Mouse (Mus musculus) forebrain, embryonic 15.5 days (tissue): ENCODE data around the gene Vsx1. TPM values are rescaled to one million over a fixed set of nuclear protein-coding genes. Genes with fewer than 3 reads are reported as not detected.
A peak's percentile ranks its signal among the peaks of the same experiment; 100 is the strongest.

Source experiments
- ATAC-seq: fragments of 200-750 bp; cut with Nextera tagmentation; replicated peaks from 2 replicates; pipeline ENCODE4 v1.8.0; 2017; ENCODE audit warnings: mild to moderate bottlenecking, moderate TSS enrichment, moderate library complexity
- H3K27ac ChIP-seq: fragments of 300-500 bp; sonication (generic); replicated peaks from 2 replicates; pipeline ENCODE4 v1.5.1; 2015; ENCODE audit warnings: mild to moderate bottlenecking, inconsistent platforms
- H3K27me3 ChIP-seq: fragments of 300-500 bp; sonication (generic); 2 replicates; pipeline ENCODE4 v1.6.1; 2015; ENCODE audit warnings: inconsistent platforms
- H3K36me3 ChIP-seq: fragments of 300-500 bp; sonication (generic); 2 replicates; pipeline ENCODE4 v1.6.1; 2015; ENCODE audit warnings: mild to moderate bottlenecking, inconsistent platforms
- H3K4me1 ChIP-seq: fragments of 300-500 bp; sonication (generic); 2 replicates; pipeline ENCODE4 v1.6.1; 2015; ENCODE audit warnings: inconsistent platforms
- H3K4me2 ChIP-seq: fragments of 300-500 bp; sonication (generic); replicated peaks from 2 replicates; pipeline ENCODE4 v1.6.1; 2015; ENCODE audit warnings: mild to moderate bottlenecking, inconsistent platforms
- H3K4me3 ChIP-seq: fragments of 300-500 bp; sonication (generic); 2 replicates; pipeline ENCODE4 v1.5.1; 2015; ENCODE audit warnings: mild to moderate bottlenecking, inconsistent platforms
- H3K9ac ChIP-seq: fragments of 300-500 bp; sonication (generic); replicated peaks from 2 replicates; pipeline ENCODE4 v1.6.1; 2015; ENCODE audit warnings: mild to moderate bottlenecking, inconsistent platforms
- H3K9me3 ChIP-seq: fragments of 300-500 bp; sonication (generic); 2 replicates; pipeline ENCODE4 v1.6.1; 2016; ENCODE audit warnings: inconsistent platforms
- WGBS: fragments of 180-500 bp; shearing (Covaris S2); methylation state at CpG from one replicate; pipeline ENCODE4 v1.1.7; 2015; ENCODE audit warnings: mixed read lengths; 5-methylcytosine and 5-hydroxymethylcytosine counted together
- polyA plus RNA-seq: library from polyadenylated mRNA; unstranded; fragments of >200 nt; fragmentation: Nextera tagmentation; extraction: Ambion mirVana; gene quantifications from 2 replicates; pipeline ENCODE4 v1.2.1, GENCODE M21; 2015

Gene Vsx1
- polyA plus RNA-seq, 1 experiment from 2014 or later, result not detected

GRCm38 (mm10) chr2:150651366-150651765 is 37.8 kb downstream of the Vsx1 start:
- H3K9me3 ChIP-seq, result no peaks in the 10 kb centered on the region
- no peak overlapping the region for H3K4me2 ChIP-seq
- H3K4me3 ChIP-seq, result no peak overlapping the region
- no peaks in the 10 kb centered on the region for H3K27me3 ChIP-seq
- no peaks in the 10 kb centered on the region for H3K36me3 ChIP-seq
- WGBS, result 71% methylated on average over 9 of the region's 9 CpGs
- H3K4me1 ChIP-seq, result peaks cover 39% of the 10 kb centered on the region
- H3K9ac ChIP-seq, result no peak overlapping the region
- H3K27ac ChIP-seq, result no peak overlapping the region
- no peak for ATAC-seq

DNA sequence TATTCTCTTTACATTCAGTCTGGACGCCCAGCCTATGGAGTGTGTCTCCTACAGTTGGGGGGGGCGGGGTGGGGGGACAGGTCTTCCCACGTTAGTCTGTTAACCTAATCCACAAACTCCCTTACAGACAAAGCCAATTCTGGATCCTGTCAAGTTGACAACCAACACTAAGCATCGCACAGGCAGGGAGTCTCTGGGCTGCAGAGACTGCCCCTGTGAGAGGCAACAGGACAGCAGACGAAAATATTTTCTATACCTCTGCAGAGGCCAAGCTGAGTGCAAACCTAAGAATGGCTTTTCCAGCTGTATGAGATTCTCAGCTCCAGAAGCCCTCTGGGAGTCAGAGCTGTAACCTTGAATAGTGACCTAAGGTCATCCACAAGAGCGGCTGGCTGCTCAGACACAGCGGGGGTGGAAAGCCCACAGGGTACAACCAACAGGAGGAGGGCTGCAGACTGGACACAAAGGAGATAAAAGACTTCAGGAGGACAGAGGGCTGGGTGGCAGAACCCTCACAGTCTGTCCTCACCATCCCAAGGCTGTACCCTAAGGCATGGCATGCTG is 38.6 kb downstream of the Vsx1 start:
- no peak for ATAC-seq
- Histone ChIP-seq H3K27ac (no peak overlapping the region), H3K9me3 (no peaks in the 10 kb centered on the region), H3K36me3 (no peaks in the 10 kb centered on the region), H3K4me1 (peaks cover 39% of the 10 kb centered on the region), H3K9ac (no peak overlapping the region), H3K4me2 (no peak overlapping the region), H3K27me3 (no peaks in the 10 kb centered on the region), H3K4me3 (no peak overlapping the region)
- 22% methylated on average over 7 of the region's 7 CpGs for WGBS

- Histone ChIP-seq H3K4me1 (peaks cover 52% of the 10 kb centered on the region), H3K27ac (peak overlapping the region; percentile 70), H3K36me3 (no peaks in the 10 kb centered on the region), H3K9ac (no peak overlapping the region), H3K27me3 (no peaks in the 10 kb centered on the region), H3K9me3 (no peaks in the 10 kb centered on the region), H3K4me2 (no peak overlapping the region), H3K4me3 (no peak overlapping the region)
- no peak for ATAC-seq
- WGBS, result 45% methylated on average over 13 of the region's 13 CpGs
These were observed 40.8 kb downstream of the Vsx1 start for GRCm38 (mm10) chr2:150648300-150648895.

DNA sequence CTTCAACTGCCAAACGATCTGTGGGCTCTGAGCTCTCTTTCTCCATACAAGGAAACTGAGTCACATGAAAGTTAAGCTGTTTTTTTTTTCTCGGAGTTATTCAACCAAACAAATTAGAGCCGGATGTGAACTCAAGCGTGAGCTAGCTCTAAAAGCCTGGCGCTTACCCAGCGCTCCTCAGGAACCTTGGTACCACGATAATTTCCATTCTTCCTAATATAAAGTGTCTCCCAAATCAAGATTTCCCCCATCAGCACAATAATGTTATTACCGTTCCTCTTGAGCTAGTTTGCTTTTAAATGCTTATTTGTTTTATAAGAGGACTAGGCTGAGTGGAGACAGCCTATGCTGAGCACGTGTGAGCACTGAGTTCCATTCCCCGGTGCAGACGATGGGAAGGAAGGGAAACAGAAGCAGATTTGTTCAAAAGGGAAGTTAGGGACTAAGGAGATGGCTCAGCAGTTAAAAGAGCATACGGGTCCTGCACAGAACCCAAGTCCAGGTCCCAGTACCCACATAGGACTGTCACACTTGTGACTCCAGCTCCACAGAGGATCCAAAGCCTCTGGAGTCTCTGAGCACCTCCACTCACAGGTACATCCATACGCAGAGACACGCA is 41.4 kb downstream of the Vsx1 start:
- WGBS, result 41% methylated on average over 14 of the region's 14 CpGs
- no peak overlapping the region for H3K4me3 ChIP-seq
- no peak overlapping the region for H3K9ac ChIP-seq
- H3K9me3 ChIP-seq, result no peaks in the 10 kb centered on the region
- H3K4me2 ChIP-seq, result no peak overlapping the region
- no peak for ATAC-seq
- H3K36me3 ChIP-seq, result no peaks in the 10 kb centered on the region
- H3K27ac ChIP-seq, result peak overlapping the region; percentile 70
- no peaks in the 10 kb centered on the region for H3K27me3 ChIP-seq
- peaks cover 56% of the 10 kb centered on the region for H3K4me1 ChIP-seq

GRCm38 (mm10) chr2:150646411-150647121 is 42.6 kb downstream of the Vsx1 start:
- Histone ChIP-seq H3K36me3 (no peaks in the 10 kb centered on the region), H3K9me3 (no peaks in the 10 kb centered on the region), H3K4me1 (peaks cover 56% of the 10 kb centered on the region), H3K4me2 (no peak overlapping the region), H3K4me3 (no peak overlapping the region), H3K27ac (peak overlapping the region; percentile 95; the same call in 1 of the 2 replicates), H3K27me3 (no peaks in the 10 kb centered on the region), H3K9ac (no peak overlapping the region)
- WGBS, result 82% methylated on average over 8 of the region's 8 CpGs
- no peak for ATAC-seq

DNA sequence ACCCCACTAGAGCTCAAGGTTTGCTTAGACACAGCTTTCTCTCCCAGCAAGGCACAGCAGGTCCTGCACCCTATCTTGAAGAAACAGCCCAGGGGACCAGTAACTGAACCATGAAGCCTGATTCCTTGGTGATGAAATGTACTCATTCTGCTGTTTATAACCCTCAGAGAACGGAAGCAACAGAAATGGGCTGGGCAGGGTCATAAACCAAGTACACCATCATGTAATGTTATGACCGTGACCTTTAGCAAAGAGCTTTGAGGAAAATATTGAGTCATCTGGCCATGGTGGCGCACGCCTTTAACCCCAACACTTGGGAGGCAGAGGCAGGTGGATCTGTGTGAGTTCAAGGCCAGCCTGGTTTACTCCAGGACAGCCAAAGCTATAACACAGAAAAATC is 43.9 kb downstream of the Vsx1 start:
- Histone ChIP-seq H3K27me3 (no peaks in the 10 kb centered on the region), H3K4me2 (no peak overlapping the region), H3K9ac (no peak overlapping the region), H3K4me1 (peaks cover 49% of the 10 kb centered on the region), H3K36me3 (peaks cover 4% of the 10 kb centered on the region; the same call in 1 of the 2 replicates), H3K27ac (peak overlapping the region; percentile 95), H3K4me3 (no peak overlapping the region), H3K9me3 (no peaks in the 10 kb centered on the region)
- WGBS, result 95% methylated on average over 4 of the region's 4 CpGs
- no peak for ATAC-seq

DNA sequence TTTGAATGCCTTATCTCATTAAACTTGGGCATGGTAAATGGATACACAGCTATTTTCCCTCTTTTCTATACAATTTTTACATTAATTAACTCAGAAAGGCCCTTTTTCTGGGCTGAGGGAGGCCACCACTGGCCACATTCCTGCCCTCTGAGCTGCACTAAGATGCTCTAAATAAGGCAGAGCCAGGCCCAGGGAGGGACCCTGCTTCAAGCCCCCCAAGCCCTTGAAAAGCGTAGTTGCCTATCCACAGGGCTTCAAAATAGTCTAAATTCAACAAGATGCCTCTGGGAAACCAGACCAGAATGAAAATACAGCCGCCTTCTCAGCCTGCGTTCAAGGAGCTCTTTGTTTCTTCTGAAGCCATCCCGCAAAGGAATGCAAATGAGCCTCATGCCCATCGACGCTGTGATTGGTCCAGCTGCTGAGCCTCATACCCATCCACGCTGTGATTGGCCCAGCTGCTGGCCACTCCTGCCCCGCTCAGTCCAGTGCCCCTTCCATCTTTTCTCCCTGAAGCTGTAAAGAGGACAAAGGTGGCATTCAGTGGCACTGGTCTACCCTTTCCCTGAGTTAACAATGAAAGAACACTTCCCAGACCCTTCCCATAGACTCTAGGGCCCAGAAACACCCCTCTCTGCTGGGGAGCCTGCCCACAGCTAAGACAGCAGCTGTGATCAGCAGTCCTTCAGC is 45.3 kb downstream of the Vsx1 start:
- peaks cover 12% of the 10 kb centered on the region for H3K36me3 ChIP-seq
- peak overlapping the region; percentile 95 for H3K27ac ChIP-seq
- H3K4me3 ChIP-seq, result no peak overlapping the region
- H3K27me3 ChIP-seq, result no peaks in the 10 kb centered on the region
- ATAC-seq, result peak; percentile 99
- 12% methylated on average over 8 of the region's 8 CpGs for WGBS
- H3K9me3 ChIP-seq, result no peaks in the 10 kb centered on the region
- peaks cover 36% of the 10 kb centered on the region for H3K4me1 ChIP-seq
- 0 out of 2 replicates have a peak overlapping the region, but pooled peaks have one; percentile 19 for H3K9ac ChIP-seq
- H3K4me2 ChIP-seq, result peak overlapping the region; percentile 27

DNA sequence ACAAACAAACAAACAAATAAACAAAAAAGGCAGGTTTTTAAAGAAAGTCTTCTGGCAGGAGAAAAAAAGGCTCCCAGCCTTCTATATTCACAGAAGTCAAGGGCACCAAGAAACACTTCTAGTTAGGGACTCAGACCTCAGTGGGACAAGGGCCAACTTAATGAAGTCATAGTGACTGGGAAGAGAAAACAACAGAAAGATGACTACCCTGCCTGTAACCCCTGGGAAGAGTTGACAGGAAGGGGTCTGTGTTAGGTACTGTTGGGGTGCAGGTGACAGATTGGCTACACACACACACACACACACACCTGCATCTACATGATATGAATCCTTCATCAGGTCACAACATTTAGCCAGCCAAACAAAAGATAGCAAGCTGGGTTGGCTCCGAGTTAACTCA is 46.0 kb downstream of the Vsx1 start:
- Histone ChIP-seq H3K36me3 (peaks cover 14% of the 10 kb centered on the region), H3K27ac (peak overlapping the region; percentile 95), H3K4me3 (no peak overlapping the region), H3K9me3 (no peaks in the 10 kb centered on the region), H3K4me1 (peaks cover 33% of the 10 kb centered on the region), H3K9ac (no peak overlapping the region), H3K4me2 (no peak overlapping the region), H3K27me3 (no peaks in the 10 kb centered on the region)
- WGBS, result 25% methylated on average over 1 of the region's 1 CpGs
- ATAC-seq, result no peak

- no peak for ATAC-seq
- peaks cover 32% of the 10 kb centered on the region for H3K36me3 ChIP-seq
- 35% methylated on average over 2 of the region's 2 CpGs for WGBS
- no peaks in the 10 kb centered on the region for H3K27me3 ChIP-seq
- peak overlapping the region; percentile 80 for H3K27ac ChIP-seq
- H3K9me3 ChIP-seq, result no peaks in the 10 kb centered on the region
- no peak overlapping the region for H3K9ac ChIP-seq
- H3K4me2 ChIP-seq, result no peak overlapping the region
- no peak overlapping the region for H3K4me3 ChIP-seq
- H3K4me1 ChIP-seq, result peaks cover 17% of the 10 kb centered on the region
These were observed 50.8 kb downstream of the Vsx1 start for GRCm38 (mm10) chr2:150638370-150638733.

DNA sequence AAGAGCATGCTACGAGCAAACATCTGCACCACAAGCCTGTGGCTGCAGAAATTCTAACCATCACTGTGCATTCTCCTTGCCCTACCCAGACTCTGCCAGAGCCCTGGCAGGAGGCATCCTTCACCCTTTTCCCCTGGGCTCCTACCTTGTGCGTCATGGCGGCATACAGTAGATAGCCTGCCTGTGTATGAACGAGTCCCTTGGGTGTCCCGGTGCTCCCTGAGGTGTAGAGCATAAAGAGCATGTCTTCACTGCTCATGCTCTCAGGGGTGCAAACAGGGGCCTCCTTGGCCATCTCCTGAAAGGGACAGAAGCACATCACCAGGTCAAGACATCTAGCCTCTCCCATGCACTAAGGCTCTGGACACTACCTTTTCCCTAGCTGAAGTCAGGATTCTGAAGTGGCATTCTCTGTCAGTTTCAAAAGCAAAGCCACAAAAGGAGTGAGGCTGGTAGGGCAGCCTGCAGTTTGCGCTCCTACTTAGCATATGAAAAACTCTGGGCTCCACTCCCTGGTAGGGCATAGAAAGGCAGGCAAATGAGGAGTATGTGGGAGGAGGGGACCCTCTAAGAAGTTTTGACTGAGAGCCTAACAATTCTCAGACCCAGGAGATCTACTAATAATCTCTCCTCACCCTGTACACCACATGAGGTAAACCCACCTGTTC is 51.3 kb downstream of the Vsx1 start:
- ATAC-seq, result peak; percentile 71
- Histone ChIP-seq H3K27me3 (no peaks in the 10 kb centered on the region), H3K9me3 (no peaks in the 10 kb centered on the region), H3K36me3 (peaks cover 33% of the 10 kb centered on the region), H3K27ac (peak overlapping the region; percentile 80), H3K4me2 (no peak overlapping the region; the same call in 1 of the 2 replicates), H3K9ac (no peak overlapping the region), H3K4me3 (no peak overlapping the region), H3K4me1 (peaks cover 14% of the 10 kb centered on the region)
- 29% methylated on average over 6 of the region's 6 CpGs for WGBS

DNA sequence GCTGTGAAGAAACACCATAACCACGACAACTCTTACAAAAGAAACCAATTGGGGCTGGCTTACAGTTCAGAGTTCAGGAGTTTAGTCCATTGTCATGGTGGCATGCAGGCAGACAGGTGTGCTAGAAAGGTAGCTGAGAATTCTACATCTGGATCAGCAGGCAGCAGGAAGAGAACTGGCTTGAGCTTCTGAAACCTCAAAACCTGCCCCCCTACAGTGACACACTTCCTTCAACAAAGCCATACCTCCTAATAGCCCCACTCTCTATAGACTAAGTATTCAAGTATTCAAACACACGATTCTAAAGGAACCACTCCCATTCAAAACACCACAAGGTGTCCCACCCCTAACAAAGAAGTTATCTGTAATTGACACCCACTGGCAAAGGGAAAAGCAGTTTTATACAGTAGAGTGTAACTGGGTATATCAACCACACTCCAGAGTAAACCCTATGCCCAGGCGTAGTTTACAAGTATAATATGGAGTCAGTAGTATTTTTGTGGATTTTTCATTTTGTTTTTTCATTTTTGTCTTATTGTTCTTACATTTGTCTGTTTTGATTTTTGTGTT is 53.2 kb downstream of the Vsx1 start:
- Histone ChIP-seq H3K36me3 (peaks cover 29% of the 10 kb centered on the region), H3K27me3 (no peaks in the 10 kb centered on the region), H3K27ac (no peak overlapping the region), H3K9ac (no peak overlapping the region), H3K4me2 (no peak overlapping the region), H3K9me3 (no peaks in the 10 kb centered on the region), H3K4me3 (no peak overlapping the region), H3K4me1 (peaks cover 14% of the 10 kb centered on the region)
- WGBS, result 69% methylated on average over 3 of the region's 3 CpGs
- ATAC-seq, result no peak
